Comparison of ENCODE assay signal across 9 mouse cellular contexts in the genomic region with DNA sequence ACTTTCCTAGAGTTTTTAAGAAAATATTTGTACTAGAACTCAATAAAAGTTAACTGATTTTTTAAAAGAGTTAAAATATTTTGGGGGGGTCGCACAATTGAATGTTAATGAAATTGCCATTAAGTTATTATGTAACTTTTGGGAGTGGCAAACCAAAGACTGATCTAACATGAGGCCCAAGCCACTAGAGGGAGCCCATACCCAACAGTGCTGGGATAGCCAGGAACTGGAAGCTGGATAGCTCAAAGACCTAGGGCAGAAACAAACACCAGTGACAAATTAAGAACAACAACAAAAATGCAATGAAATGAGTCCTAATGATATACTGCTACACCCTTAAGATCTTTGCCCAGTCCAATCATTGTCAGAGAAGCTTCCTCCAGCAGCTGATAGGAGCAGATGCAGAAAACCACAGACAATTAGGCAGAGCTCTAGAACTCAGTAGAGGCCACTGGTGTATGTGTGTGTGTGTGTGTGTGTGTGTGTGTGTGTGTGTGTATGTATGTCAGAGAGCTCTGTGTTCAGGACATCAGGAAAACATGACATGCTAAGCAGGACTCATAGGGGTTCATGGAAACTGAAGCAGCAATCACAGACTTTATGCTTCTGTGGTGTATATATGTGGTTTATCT.
DNase-seq lines count a peak whose midpoint lies in the region; ATAC-seq and TF ChIP-seq lines count a peak whose summit lies in the region.
"Had no signal": no experiment of that assay in that cellular context is flagged by ENCODE, and none has a peak within 500 bp of the region (broad histone marks: within the 10 kb centered on the region; RNA-seq: fewer than 3 reads in every experiment).

No protein-coding gene starts in this region.

- POLR2A ChIA-PET in Patski (lab: Charles Lee), result no interaction called here

- H3K27me3 ChIP-seq in Patski, result no peaks in the 10 kb centered on the region
- H3K27me3 ChIP-seq: embryonic facial prominence, embryonic 15.5 days had no signal

- CTCF ChIA-PET in Patski (lab: Charles Lee), result interaction anchor here (0.7 to 2.0 kb wide), 11 partner anchors 9 to 885 kb away, joined by 3 to 9 read pairs (median 3); no protein-coding TSS in a partner anchor

- no peak for ATAC-seq in Patski
- peak; percentile 76 for ATAC-seq in granulocyte monocyte progenitor cell, adult 5-6 weeks (replicated peaks; ENCODE audit: poor library complexity, severe bottlenecking)

- peak; percentile 79 for TF ChIP-seq CTCF in Patski (IDR thresholded peaks at IDR 0.05)

- in situ Hi-C loops in Patski (cut with MboI; ENCODE audit: low pct_unique_long_range_greater_than_20kb), result loop anchor here (10.0 kb wide), 3 partner anchors 620 to 1180 kb away; no protein-coding TSS in a partner anchor

- peak; percentile 53 for DNase-seq in layer of hippocampus, adult 11-12 months (ENCODE audit: low spot score)
- no peak for DNase-seq in layer of hippocampus, adult 9-10 months (ENCODE audit: low spot score)
- DNase-seq in Patski (ENCODE audit: low read depth, low spot score), result no peak
- DNase-seq in cerebellum, postnatal 14 days, result peak; percentile 75 to 79
- peak; percentile 36 to 69 for DNase-seq in left cerebral cortex, postnatal 25 days (ENCODE audit: low spot score in 2 of 2)
- DNase-seq in right cerebral cortex, postnatal 14 days, result peak; percentile 59
- no peak for DNase-seq in thymus, adult 18-20 months

- intact Hi-C loops in left cerebral cortex, postnatal 25 days (cut with DNase I), result loop anchor here (2.0 to 5.0 kb wide), 2 partner anchors 618 to 1182 kb away; no protein-coding TSS in a partner anchor

Comparison
In these comparisons a context has a peak if more than half of its experiments do, and no peak if none do; other contexts are left out.
1. DNase-seq: peak in layer of hippocampus, adult 11-12 months (single experiment), cerebellum, postnatal 14 days (2 of 2), left cerebral cortex, postnatal 25 days (2 of 2) and right cerebral cortex, postnatal 14 days (single experiment); none in layer of hippocampus, adult 9-10 months (single experiment), Patski (single experiment) and thymus, adult 18-20 months (0 of 2).